Mouse (Mus musculus) inflammation-experienced regulatory T-cells, adult 6 months (primary cell): ENCODE results near the gene Galntl6. TPM values are rescaled to one million over a fixed set of nuclear protein-coding genes. Genes with fewer than 3 reads are reported as not detected.
"Not testable (repeated sequence)": the region's sequence is repeated elsewhere in the genome, so short reads cannot be mapped to it uniquely, and the experiment has no call there.

Experiments
- ATAC-seq: one replicate; pipeline ENCODE4 v1.8.0; 2017
- polyA plus RNA-seq, 3 experiments: library from polyadenylated mRNA; unstranded; fragments of 100-300 nt; shearing (Covaris generic); gene quantifications; one replicate each; pipeline ENCODE4 v1.2.1; 2017

Gene Galntl6
- polyA plus RNA-seq, 3 experiments from 2014 or later: 0.05 TPM; not detected in 2

DNA sequence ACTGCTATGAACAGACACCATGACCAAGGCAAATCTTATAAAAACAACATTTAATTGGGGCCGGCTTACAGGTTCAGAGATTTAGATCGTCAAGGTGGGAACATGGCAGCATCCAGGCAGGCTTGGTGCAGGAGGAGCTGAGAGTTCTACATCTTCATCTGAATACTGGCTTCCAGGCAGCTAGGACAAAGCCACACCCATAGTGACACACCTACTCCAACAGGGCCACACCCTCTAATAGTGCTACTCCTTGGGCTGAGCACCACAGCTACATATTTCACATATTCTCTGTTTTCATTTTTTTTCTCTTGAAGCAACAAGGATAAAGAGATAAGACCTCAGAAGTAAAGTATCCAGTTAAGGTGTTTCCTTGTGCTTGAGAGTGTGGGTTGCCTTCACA, 1149.8 kb downstream of the Galntl6 start:
- not testable (repeated sequence) for ATAC-seq

DNA sequence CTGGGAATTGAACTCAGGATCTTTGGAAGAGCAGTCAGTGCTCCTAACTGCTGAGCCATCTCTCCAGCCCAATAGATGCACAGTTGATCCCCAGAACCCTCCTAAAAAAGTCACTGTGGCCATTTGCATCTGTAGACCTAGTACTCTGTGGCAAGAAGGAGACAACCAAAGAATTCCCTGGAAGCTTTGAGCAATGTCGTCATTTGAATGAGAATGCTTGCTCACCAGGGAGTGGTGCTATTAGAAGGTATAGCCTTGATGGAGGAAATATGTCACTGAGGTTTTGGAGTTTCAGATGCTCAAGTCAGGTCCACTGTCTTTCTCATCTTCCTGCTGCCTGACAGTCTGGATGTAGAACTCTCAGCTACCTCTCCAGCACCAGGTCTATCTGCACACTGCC, 1151.5 kb downstream of the Galntl6 start:
- ATAC-seq: no peak

DNA sequence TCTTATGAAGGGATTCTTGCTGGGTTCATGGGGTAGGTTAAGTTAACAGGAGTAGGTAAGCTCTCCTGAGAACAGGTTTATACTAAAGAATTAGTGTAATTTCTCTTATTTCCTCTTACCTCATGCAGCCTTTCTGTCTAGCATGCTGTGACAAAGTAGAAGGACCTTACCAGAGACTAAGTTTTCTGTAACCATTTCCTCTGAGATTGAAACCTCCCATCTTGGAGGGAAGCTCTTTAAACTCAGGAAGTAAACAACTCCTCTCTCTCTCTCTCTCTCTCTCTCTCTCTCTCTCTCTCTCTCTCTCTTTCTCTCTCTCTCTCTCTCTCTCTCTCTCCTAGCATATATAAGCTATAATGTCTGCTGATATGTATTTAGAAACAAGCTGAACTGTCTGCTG, 1153.6 kb downstream of the Galntl6 start:
- peak; percentile 80 for ATAC-seq

DNA sequence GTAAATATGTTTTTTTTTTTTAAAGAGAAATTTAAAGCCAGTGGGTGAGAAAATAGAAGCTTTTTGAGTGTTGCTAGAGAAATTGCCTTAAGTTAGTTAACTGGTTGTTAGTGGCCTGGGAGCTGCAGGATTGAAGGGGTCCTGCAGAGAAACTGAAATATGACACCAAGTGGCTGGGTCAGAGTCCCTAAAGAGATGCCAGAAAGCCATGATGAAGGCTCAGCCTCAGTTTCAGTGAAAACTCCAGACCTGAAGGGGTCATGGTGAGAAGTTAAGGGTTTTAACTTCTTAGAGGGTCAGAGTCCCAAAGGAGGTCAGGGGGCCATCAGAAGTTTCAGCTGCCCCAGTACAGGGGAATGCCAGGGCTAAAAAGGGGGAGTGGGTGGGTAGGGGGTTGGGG, 1155.0 kb downstream of the Galntl6 start:
- ATAC-seq: no peak

DNA sequence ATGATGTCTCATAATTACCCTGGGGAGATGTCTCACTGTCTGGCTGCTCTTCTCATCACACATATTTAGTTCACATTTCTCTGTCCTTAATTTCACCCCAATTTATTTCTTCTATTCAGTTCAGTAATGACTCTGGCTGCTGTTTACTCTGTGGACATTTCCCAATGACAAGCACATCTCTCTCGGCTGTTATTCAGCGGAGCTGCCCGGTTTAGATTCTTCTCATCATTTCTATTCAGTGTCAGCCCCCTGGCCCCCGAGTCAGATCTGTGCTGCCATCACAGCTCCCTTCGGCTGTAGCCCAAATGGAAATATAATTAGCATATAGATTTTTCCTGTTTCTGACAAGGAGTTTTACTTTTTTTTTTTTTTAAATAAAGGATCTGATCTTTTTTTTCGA, 1158.4 kb downstream of the Galntl6 start:
- no peak for ATAC-seq

DNA sequence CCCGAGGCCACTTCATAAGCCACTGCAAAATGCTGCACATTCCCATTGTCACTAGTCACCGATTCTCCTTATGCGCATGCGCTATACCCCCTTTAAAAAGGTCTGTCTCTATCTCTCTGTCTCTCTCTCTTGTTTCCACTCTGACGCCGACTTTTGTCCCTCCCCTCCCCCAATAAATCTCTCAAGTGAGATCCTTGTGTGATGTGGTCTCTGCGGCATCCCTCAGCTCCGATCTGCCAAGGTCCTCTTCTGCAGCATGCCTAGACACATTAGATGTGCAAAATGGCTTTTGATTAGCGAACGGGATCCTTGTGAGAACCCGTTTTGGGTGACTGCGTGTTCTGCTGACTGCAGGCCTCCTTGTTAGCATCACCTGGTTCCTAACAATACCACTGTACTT, 1168.8 kb downstream of the Galntl6 start:
- ATAC-seq: no peak

DNA sequence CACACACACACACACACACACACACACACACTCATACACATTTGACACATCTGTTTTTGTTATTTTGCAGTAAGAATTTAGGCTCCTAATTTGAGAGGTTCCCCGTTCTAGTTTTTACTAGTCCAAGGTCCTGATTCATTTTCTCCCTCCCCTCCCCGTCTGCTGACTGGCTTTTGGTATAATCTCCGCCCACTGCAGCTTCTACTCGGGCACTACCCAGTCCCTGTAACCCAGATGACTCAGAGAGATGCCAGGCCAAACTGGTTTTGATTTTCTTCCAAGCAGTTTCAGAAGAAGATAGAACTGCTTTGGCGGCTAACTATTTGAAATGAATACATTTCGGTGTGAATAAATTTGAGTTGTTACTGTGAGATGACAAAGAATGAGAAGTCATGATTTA, 1170.5 kb downstream of the Galntl6 start:
- no peak for ATAC-seq

DNA sequence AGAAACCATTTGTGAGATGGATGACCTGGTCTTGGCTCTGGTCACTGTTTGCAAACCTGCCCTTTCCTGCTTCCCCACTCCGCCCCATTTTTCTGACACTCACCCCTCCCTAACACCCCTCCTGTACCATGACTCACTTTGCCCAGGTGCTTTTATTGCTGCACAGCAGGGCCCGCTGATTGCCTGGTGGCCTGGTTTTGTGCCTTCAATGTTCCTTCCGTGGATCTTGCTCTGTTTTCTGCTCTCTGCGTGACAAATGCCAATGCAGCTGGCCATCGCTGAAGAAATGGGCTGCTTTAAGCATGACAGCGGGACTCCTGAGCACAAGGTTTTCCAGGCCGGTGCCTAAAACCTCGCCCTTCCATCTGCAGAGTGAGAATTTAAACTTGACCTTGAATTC, 1171.1 kb downstream of the Galntl6 start:
- ATAC-seq: no peak

DNA sequence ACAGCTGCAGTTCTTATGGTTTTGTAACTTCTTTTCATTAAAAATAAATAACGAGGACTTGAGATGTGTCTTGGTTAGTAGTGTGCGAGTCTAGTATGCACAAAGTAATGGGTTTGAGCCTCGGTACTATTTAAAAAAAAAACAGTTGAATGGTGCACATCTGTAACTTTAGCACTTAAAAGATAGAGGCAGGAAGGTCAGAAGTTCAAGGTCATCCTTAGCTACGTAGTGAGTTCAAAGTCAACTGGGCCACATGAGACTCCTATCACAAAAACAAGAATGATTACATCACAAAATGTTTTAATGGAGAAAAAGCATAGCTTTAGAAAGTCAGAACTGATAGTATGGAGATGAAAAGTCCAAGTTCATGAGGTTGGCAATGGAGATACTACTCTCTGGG, 1175.2 kb downstream of the Galntl6 start:
- ATAC-seq: no peak

DNA sequence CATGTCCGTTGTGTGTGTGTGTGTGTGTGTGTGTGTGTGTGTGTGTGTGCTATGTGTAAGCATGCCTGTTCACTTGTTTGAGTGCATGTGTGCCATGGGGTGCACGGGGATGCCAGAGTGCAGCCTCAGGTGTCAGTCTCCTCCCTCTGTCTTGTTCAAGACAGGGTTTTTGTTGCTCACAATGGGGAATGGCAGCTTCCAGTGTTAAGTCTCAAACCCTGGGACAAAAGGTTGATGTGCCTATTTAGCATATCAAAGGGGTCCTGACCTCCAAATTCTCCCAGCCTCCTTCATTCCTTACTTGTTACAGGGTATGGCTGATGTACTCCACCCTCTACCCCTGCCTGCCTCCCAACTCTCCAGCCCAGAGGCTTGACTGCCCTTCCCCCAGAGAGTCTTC, 1179.6 kb downstream of the Galntl6 start:
- no peak for ATAC-seq

DNA sequence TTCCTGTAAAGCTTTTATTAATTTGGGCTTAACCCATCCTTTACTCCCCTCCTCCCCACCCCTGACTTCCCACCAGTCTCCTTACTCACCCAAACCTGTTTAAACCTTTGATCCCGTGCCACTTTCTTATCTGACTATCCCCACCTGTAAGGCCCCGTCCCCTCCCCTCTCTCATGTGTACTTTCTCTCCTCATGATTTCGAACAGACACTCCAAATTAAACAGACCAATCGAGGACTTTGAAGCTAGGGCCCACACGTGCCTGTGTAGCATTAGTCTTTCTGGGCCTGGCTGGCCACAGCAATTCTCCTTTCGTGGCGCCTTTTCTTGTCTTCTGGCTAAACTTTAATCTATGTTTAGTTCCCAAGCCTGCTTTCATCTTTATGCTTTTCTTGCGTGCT, 1180.8 kb downstream of the Galntl6 start:
- no peak for ATAC-seq

DNA sequence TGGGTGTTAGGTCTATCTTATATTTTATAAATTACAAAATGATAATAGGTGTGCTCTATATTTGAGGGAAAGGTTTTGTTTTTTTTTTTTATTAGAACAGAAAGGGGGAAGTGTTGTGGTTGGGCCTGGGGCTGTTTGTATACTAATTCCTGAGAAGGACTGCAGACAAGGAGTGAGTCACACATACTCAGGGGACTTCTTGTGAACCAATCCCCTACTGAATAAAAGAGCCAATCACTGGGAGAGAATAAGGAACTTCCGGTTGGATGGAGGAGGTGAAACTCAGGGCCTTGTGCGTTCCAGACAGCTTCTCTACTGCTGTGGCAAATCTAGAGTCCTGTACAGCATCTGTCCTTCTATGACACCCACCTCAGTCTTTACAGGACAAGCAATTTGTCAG, 1184.2 kb downstream of the Galntl6 start:
- no peak for ATAC-seq

DNA sequence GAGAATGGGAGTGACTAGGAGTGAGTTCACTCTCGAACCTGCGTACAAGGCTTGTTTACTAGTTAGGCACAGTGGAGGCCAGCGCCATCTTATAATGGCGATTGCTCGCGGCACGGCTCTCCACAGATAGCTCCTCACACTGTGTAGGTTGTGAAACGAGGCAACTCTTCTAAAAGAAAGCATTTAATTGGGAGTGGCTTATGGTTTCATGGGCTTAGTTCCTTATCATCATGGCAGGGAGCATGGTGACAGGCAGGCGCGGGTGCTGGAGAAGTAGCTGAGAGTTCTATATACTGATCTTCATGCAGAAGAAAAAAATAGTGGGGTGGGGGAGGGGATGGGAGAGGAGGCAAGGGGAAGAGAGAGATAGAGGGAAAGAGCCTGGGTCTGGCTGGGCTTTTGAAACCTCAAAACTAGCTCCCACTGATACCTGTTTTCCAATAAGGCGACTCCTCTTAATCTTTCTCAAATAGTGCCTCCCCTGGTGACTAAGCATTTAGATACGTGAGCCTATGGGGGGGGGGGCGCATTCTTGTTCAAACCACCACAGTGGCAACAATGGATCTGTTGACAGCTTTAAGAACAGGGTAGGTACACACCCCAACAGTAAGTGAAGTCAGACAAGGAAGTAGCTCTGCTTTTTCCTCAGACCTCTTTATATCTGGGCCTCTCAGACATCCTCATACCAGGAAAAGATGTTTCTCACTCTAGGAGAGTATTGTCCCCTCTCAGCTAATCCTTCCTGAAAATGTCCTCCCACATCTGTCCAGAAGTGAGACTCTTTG, 1187.4 kb downstream of the Galntl6 start:
- no peak for ATAC-seq

Other genes starting within 250 kb of the Galntl6 start
- gene BC030500, start 885 bp downstream of the Galntl6 start, polyA plus RNA-seq: not detected